ENCODE assay signal across 13 mouse cellular contexts in genomic region chr2:156724871-156725270, GRCm38 (mm10). TPM values are rescaled to one million over a fixed set of nuclear protein-coding genes. Genes with fewer than 3 reads are reported as not detected.
DNase-seq lines count a peak whose midpoint lies in the region; ATAC-seq and TF ChIP-seq lines count a peak whose summit lies in the region.
"Had no signal": no experiment of that assay in that cellular context is flagged by ENCODE, and none has a peak within 500 bp of the region (broad histone marks: within the 10 kb centered on the region; RNA-seq: fewer than 3 reads in every experiment).

No protein-coding gene starts in this region.

- H3K27me3 ChIP-seq in heart, embryonic 13.5 days (replicated peaks) = no peaks in the 10 kb centered on the region
- no peaks in the 10 kb centered on the region for H3K27me3 ChIP-seq in C2C12 (ENCODE audit: control insufficient read depth, insufficient read depth, insufficient read length)
- H3K27me3 ChIP-seq in hindbrain, embryonic 14.5 days (ENCODE audit: control insufficient read depth, insufficient read depth, low read length) = no peaks in the 10 kb centered on the region

- no peak for TF ChIP-seq CTCF in C2C12 (IDR thresholded peaks at IDR 0.05; ENCODE audit: control insufficient read depth, insufficient read depth, insufficient read length)

- intact Hi-C loops in heart, postnatal 25 days (cut with DNase I) = loop anchor here (5.0 kb wide), 1 partner anchor 137 kb away; the partner anchor contains the start of gene Rab5if
- intact Hi-C loops in left cerebral cortex, postnatal 36 days (cut with DNase I) = loop anchor here (5.0 kb wide), 1 partner anchor 37 kb away; no protein-coding TSS in a partner anchor

- peaks cover 67% of the 10 kb centered on the region for H3K79me3 ChIP-seq in C2C12 (ENCODE audit: low read depth)

- H3K9me3 ChIP-seq in heart, embryonic 13.5 days = no peaks in the 10 kb centered on the region
- H3K9me3 ChIP-seq in hindbrain, embryonic 14.5 days (ENCODE audit: control insufficient read depth, low read length) = no peaks in the 10 kb centered on the region
- H3K9me3 ChIP-seq: G1E; liver, embryonic 15.5 days had no signal

- H3K79me2 ChIP-seq in C2C12 (ENCODE audit: control insufficient read depth, insufficient read depth) = peaks cover 88% of the 10 kb centered on the region

- H3K36me3 ChIP-seq in heart, embryonic 13.5 days = no peaks in the 10 kb centered on the region
- H3K36me3 ChIP-seq in C2C12 (ENCODE audit: control insufficient read depth, insufficient read depth) = peaks cover 4% of the 10 kb centered on the region
- peaks cover 14% of the 10 kb centered on the region for H3K36me3 ChIP-seq in hindbrain, embryonic 14.5 days (replicated peaks; ENCODE audit: control insufficient read depth, insufficient read depth)
- H3K36me3 ChIP-seq: liver, embryonic 15.5 days had no signal

- DNase-seq in heart, postnatal 25 days (ENCODE audit: low spot score) = no peak
- peak; percentile 31 for DNase-seq in NIH3T3 (ENCODE audit: low read depth)
- DNase-seq in hindbrain, embryonic 14.5 days (ENCODE audit: low spot score) = no peak
- DNase-seq in kidney, adult 8-10 months = no peak
- DNase-seq in right cerebral cortex, postnatal 36 days (ENCODE audit: low spot score in 2 of 2) = no peak
- no peak for DNase-seq in left cerebral cortex, postnatal 36 days (ENCODE audit: low spot score in 2 of 2)
- DNase-seq: adrenal gland, adult 2 months; kidney, postnatal 10 days; retina, postnatal 1 day had no signal

- H3K4me1 ChIP-seq in heart, embryonic 13.5 days = peaks cover 81% of the 10 kb centered on the region
- peaks cover 57% of the 10 kb centered on the region for H3K4me1 ChIP-seq in hindbrain, embryonic 14.5 days (replicated peaks; ENCODE audit: control insufficient read depth, insufficient read depth, low read length)

- no peak overlapping the region for H3K4me2 ChIP-seq in heart, embryonic 13.5 days
- peak overlapping the region; percentile 8; the same call in 1 of the 2 replicates for H3K4me2 ChIP-seq in hindbrain, embryonic 14.5 days (replicated peaks)
- H3K4me2 ChIP-seq: liver, embryonic 15.5 days had no signal

- peak overlapping the region; percentile 61; the same call in 1 of the 2 replicates for H3K9ac ChIP-seq in heart, embryonic 13.5 days
- no peak overlapping the region for H3K9ac ChIP-seq in hindbrain, embryonic 14.5 days
- H3K9ac ChIP-seq: liver, embryonic 15.5 days had no signal

- no peak overlapping the region for H3K4me3 ChIP-seq in heart, embryonic 13.5 days
- H3K4me3 ChIP-seq in C2C12 (ENCODE audit: insufficient read depth, poor library complexity, severe bottlenecking) = no peak overlapping the region
- H3K4me3 ChIP-seq in hindbrain, embryonic 14.5 days (replicated peaks; ENCODE audit: low read length) = no peak overlapping the region
- H3K4me3 ChIP-seq: liver, embryonic 15.5 days had no signal

- WGBS in heart, embryonic 13.5 days = 79% methylated on average over 4 of the region's 4 CpGs
- WGBS in hindbrain, embryonic 14.5 days = 81% methylated on average over 4 of the region's 4 CpGs

- no peak overlapping the region for H3ac ChIP-seq in C2C12 (ENCODE audit: control insufficient read depth, insufficient read length, low read depth)

- ATAC-seq in heart, embryonic 13.5 days (ENCODE audit: extremely low read depth, insufficient number of reproducible peaks, low FRiP score, low TSS enrichment) = no peak
- no peak for ATAC-seq in hindbrain, embryonic 14.5 days (ENCODE audit: low FRiP score)

- H3K27ac ChIP-seq in heart, embryonic 13.5 days (replicated peaks) = no peak overlapping the region
- H3K27ac ChIP-seq in hindbrain, embryonic 14.5 days = no peak overlapping the region
- H3K27ac ChIP-seq: liver, embryonic 15.5 days had no signal

TF ChIP-seq in C2C12, 6 proteins besides CTCF, POLR2A, EP300 and RAD21:
- TF ChIP-seq FOSL1 (IDR thresholded peaks at IDR 0.05; ENCODE audit: insufficient read depth, low read length, poor library complexity, severe bottlenecking) (no peak), MYOG (IDR thresholded peaks at IDR 0.05; ENCODE audit: control insufficient read depth, extremely low read depth, insufficient read length) (no peak), MYOD1 (IDR thresholded peaks at IDR 0.05; ENCODE audit: control insufficient read depth, insufficient read length, low read depth) (peak; percentile 93), MAX (IDR thresholded peaks at IDR 0.05) (peak; percentile 47), USF1 (IDR thresholded peaks at IDR 0.05; ENCODE audit: low read depth) (peak; percentile 27), CEBPB (IDR thresholded peaks at IDR 0.05; ENCODE audit: low read depth) (no peak)

RNA-seq across cellular contexts. Expression of gene Myl9, which starts 50.3 kb away (rescaled TPM):
- 1,696 and 1,855 TPM in 2 replicates for polyA plus RNA-seq in heart, embryonic 13.5 days (2015; fragmentation: Nextera tagmentation; extraction: Ambion mirVana)
- 100 to 1,000 TPM; 200 to 205 TPM for total RNA-seq in heart, postnatal 25 days (2021)
- polyA plus RNA-seq in C2C12 (2012; fragmentation: generic; extraction: Trizol) = 954 TPM
- polyA plus RNA-seq in hindbrain, embryonic 14.5 days (2014; fragmentation: Nextera tagmentation; extraction: Ambion mirVana) = 41.4 and 47.1 TPM in 2 replicates
- 10 to 100 TPM; 16.6 to 16.9 TPM for total RNA-seq in left cerebral cortex, postnatal 36 days (2021)

Comparison
In these comparisons a context has a peak if more than half of its experiments do, and no peak if none do; other contexts are left out.
1. RNA of gene Myl9, which starts 50.3 kb away (polyA plus RNA-seq): 1,696 to 1,855 TPM in heart, embryonic 13.5 days and 954 TPM in C2C12 (single experiment); 41.4 to 47.1 TPM in hindbrain, embryonic 14.5 days; every median in the first group is over 10 times any median in the second.